Mouse (Mus musculus) NIH3T3 (cell line): ENCODE results near the gene Ankrd12.

Experiments used
- DNase-seq: peaks from one replicate; pipeline ENCODE4 v3.0.0-alpha.2; 2012; ENCODE audit warnings: low read depth

Ankrd12 gene

DNA sequence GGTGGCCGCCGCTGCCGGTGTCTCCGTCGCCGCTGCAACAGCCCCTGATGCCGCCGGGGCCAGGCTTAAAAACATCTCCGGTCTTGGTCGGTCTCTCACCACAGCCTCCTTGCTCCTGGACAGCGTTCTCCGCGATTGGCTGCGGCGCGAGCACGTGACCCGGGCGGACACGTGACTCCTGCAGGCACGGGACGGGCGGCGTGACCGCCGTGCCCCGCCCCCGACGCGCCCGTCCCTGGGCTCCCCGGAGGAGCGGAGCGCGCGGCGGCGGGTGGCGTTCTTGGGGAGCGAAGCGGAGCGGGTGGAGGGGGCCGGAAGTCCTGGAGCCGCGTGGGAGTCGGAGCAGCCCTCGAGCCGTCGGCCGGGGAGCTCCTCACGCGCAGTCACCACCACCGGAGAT lies at the start of gene Ankrd12:
Gene Ankrd12 (minus strand): TSS at position 156 of the 400 bp plus-strand sequence.
- peak; percentile 97 for DNase-seq

DNA sequence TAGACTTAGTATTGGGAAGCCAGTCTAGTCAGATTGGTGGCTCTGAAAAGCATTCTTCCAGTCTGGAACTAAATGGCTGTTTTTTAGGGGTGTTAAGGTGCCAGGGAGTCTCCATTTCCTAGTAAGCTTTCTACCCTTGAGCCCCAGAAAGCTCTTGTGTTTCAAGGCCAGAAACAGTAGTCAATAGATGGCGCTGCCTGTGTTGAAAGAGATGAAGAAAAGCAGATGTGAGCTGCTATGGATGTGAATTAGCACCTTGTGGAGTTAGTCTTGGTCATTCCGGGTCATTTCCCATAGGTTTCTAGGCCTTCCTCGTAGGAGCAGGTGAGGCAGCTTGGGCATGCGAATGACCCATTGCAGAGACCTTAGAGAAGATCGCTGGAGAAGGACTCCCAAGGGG lies 48.3 kb upstream of the Ankrd12 start:
- peak; percentile 35 for DNase-seq

DNA sequence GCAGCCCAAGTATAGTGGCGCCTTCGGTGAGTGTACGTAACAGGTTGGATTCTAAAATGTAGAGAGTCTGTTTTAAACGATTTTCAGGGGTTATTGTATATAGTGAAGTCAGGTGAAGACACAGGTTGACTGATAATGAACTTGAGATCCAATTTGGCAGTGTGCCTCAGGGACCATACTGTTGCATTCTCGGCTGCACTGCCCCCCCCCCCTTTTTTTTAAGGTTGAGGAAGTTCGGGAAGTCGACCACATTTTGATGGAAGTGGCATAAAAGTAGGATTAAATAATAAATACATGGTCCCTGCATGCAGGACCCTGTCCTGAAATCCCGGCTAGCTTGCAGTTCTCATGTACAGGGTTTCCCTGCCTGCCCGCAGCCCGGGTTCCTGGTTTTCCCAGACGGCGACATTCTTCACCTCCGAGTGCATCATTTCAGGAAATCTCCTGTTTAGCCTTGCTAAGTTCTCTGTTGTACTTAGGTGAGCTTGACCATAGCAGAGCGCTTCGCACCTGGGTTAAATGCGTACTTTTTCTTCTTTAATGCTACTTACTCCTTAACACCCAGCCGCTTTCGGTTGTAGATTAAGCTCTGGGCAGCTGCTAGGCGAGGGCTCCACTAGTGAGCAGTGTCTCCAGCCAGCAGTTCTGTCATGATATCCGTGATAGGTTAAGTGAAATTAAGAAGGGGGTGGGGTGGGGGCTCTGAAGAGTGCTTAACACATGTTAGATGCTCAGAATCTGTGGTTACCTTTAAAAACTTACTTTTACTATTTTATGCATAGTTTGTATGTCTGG lies 47.1 kb upstream of the Ankrd12 start:
- peak; percentile 41 for DNase-seq

DNA sequence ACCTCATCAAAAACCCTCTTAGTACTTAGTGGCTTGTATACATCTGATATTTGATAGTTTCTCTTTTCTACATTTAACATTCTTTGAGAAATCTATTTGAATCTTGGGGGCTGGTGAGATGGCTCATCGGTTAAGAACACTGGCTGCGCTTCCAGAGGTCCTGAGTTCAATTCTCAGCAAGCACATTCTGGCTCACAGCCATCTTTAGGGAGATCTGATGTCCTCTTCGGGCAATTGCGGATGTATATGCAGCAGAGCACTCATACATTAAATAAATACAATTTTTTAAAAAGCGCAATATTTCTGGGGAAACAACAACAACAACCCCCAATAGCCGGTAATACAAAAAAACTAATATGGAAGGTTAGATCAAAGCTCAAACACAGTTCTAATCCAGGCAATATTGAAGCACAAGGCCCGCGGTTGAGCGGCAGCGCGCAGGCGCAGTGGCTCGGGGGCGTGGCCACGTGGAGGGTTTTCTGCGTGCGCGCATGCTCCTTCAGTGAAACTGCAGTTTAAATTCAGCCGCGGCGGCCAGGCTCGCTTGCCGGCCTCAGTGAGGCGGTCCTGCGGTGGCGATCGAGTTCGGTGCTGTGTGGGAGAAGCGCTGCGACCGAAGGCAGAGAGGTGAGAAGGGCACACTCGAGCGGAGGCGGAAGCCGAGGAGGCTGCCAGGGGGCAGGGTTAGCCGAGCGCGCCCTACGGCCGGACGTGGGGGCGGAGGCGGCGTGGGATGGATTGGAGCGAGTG lies 46.4 kb upstream of the Ankrd12 start, which contains the start of gene Ddx11:
Gene Ddx11 (plus strand): TSS at position 455 of the 750 bp plus-strand sequence.
- DNase-seq: peak; percentile 97

DNA sequence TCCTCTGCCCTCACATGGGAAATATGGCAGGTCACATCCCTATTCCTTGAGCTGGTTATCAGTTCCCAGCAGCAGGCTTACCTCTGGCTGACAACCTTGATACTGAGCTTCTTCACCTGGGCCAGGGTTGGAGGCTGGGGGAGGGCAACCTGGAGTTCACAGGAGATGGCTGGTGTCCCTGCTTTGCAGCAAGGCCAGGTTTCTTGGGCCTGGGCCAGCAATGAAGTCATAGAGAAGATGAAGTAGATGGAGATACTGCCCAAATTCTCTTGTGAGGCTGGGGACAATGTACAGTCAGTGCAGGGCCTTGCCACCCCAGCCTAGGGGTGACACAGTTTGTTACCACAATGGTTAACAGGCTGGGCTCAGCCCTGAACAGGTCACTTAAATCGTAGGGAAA lies 43.8 kb upstream of the Ankrd12 start:
- DNase-seq: peak; percentile 25

DNA sequence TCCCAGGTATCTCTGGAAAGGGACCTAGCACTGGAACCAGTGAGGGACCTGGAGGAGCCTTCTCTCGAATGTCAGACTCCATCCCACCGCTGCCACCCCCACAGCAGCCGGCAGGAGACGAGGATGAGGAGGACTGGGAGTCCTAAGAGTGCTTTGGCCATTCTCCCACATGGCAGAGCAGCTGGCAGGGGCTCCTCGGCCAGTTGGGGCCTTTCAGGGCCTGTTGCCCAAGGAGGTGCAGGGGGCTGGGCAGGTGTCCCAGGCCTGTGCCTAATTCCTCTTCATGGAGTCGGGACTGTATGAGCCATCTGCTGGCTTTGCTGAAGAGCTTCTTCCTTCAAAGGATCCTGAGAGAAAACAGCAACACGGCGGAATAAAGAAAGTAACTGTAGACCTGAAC lies 42.1 kb upstream of the Ankrd12 start:
- DNase-seq: no peak

DNA sequence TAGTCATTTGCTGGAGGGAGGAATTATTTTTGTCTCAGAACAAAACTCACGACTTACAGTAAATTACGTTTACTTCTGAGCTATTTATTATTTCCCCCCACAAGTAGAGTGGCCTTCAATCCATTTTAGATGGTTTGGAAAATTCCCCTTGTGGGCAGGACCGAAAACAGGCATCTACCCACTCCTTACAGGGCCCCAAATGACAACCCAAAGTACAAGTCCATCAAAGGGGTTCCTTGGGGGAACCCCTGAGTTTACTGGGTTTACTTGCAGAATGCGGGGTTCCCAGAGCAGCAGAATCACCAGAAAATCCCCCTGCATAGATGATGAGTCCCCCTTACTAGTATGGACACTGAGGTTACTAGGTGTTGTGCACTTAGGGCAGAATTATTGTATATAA lies 35.3 kb upstream of the Ankrd12 start:
- no peak for DNase-seq

DNA sequence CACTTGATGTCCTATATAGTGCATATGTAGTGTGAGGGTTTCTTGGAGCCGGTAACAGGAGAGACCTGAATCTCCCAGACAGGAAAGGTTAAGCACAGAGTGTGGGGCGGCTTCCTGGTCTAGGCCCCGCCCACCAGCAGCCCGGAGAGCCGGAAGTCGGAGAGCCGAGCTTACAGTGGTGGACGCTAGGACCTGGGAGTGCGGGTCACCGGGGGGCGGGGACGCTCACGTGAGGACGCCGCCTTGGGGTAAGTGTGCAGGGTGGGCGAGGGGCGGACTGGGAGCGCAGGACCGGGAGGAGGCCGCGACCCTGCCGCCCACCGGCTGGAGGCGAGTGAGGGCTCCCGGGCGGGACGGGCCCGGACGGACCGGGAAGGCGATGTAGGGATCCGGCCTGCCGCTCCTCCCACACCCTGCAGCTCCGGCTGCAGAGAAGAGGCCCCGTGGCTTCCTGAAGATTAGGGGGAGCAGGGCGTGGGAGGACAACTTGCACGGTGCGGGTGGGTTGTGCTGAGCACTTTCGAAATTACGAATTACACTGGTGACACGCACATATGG lies 34.6 kb upstream of the Ankrd12 start, which contains the start of gene Washc1:
Gene Washc1 (plus strand): TSS at position 144 of the 558 bp plus-strand sequence.
- DNase-seq: peak; percentile 93

DNA sequence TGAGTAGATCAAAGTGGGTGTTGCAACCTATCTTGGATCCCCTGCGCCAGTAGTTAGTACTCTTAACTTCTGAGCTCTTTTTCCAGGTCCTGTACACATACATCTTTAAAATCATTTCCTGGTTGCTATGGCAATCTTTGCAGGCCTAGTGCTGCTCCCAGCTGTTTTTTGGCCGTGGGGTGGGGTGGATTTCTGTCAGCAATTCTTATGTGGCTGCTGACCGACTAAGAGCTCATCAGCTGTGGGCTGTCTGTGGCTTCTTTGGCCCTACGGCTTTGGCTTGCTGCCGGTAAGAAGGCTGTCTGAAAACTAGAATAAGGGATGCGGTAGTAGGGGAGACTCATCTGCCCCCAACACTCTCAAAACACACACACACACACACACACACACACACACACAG lies 33.9 kb upstream of the Ankrd12 start:
- peak; percentile 60 for DNase-seq

DNA sequence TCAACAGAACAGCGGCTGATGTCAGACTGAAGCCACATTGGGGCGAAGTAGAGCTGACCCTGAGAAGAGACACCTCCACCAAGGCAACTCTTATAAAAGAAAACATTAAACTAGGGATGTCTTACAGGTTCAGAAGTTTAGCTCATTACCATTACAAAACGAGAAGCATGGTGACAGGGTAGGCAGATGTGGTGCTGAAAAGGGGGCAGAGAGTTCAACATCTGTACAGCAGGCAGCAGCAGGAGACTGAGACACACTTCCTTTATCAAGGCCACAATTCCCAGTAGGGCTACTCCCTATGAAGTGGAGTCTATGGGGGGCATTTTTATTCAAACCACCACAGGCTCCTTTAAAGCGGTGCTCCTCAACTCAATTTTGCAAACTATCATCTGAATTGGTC lies 31.3 kb upstream of the Ankrd12 start:
- no peak for DNase-seq

DNA sequence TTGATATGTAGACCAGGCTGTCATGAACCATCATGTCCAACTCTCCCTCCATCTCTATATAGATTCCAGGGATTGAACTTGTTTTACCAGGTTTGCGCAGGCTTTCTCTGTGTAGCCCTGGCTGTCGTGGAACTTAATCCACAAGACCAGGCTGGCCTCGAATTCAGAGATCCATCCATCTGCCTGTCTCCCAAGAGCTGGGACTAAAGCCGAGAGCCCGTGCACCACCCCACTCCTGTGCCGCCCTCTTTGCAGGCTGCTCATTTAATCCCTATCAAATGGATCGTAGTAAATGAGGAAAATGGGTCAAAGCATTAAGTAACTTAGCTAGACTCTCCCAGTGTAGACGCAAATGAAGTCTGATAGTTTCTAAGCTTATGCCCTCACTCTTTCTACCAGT lies 30.6 kb upstream of the Ankrd12 start:
- DNase-seq: no peak

DNA sequence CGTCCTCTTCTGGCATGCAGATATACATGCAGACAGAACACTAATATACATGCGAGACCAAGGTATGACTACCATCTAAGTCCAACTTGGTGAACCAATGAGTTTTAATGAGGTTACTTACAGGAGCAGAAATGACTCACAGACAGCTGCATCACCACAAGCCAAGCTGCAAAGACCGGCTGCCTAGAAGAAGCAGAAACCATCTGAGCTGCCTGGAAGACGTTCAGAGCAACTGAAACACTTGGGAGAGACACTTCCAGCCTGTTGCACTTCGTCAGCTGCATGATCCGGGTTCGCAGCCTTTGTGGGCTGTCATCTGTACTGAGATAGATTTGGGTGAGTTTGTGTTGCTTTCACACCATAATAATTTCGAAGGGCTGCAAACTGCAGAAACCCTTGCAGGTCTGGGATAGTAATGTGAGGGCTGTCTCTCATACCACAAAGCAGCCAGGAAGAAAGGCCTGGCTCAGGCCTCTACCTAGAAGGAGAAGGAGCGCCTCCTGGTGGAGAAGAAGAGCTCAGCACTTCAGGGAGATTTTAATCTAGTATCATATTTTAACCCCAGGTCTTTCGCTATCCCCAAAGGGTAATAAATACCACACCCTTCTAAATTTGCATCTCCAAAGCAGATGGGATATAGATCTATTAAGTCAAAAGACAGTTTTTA lies 29.8 kb upstream of the Ankrd12 start:
- peak; percentile 88 for DNase-seq

DNA sequence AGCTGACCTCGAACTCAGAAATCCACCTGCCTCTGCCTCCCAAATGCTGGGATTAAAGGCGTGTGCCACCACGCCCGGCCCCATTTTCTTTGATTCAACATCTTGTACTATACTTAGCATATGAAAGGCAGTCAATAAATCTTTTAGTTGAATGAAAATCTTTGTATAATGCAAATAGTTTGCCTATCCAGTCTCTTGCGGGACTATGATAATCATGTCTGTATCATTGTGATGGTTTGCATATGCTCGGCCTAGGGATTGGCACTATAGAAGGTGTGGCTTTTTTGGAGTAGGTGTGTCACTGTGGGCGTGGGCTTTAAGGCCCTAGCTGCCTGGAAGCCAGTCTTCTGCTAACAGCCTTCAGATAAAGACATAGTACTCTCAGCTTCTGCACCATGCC lies 27.2 kb upstream of the Ankrd12 start:
- DNase-seq: no peak

DNA sequence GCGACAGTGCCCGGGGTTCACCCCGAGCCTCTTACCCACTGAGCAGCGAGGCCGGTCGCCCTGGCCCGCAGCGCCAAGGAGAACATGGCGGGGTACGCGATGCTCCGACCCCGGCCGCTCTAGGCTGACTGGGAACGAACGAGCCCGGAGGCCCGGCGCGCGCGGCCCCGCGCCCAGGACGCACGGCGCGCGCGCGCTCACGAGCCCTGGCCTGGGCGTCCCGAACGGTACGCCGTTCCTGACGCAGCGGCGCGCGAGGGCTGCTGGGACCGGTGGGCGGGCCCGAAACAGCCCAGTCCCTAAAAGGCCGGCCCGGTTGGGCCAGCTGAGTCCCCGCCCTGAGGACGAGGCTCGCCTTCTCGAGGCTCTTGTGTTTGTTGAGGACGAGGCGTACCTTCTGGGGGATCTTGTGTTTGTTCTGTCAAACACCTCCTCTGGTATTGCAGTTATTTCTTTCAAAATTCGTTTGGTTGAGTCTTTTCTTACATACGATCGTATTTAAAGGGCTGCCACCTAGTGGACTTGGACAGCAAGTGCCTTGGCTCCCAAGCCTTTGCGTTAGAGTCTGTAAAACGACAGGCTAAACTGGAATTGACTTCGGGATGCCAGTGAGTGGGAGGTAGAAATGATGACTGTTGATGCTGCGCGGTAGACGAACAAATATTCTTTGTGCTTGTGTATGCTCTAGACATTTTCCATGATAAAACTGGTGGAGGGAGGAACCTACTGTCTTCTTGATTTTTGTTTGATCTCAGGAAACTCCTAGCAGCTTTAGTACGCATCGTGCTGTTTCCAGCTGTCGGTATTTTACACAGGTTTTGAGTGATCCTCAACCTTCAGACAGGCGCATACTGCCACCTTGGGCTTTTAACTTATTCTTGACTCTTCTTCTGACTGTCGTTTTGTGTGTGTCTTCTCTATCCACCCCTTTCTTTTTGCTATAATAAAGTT lies 24.8 kb upstream of the Ankrd12 start, which contains the start of gene Ndufv2:
Gene Ndufv2 (minus strand): TSS at position 180 of the 951 bp plus-strand sequence.
- peak; percentile 100 for DNase-seq

DNA sequence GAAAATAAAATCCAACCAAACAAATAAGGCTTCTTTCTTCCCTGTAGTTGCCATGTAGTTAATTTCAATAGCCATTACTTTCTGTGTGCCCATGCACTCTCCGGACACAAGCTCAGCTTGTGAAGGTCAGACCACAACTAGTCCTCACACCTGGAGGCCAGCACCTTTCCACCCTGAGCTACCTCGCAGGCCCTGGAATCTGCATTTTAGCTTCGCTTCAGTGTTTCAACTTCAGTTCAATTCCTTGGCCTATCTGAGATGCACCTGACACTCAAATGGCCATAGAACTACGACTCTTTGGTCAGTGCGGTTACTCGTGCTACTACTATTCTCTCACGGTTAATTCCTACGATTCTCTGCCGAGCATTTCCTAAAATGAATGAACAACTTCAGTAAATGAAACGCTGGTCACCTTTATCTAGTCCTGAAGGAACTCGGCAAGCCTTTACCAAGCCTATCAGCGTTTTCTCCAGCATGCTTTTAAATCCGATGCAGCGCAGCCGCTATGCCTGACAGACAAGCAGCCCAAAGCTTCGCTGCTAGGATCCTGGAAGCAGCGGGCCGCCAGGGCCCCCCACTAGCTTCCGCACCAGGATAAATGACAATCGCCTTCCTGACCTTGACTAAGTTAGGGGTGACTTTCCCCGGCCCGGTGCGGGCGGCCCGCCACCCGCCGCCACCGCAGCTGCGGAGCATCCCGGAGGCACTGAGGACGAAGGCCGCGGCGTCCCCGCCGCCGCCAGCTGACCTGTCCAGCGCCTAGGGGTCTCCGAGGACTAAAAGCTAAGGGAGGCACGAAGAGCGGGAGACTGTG lies 23.9 kb upstream of the Ankrd12 start:
- DNase-seq: no peak

DNA sequence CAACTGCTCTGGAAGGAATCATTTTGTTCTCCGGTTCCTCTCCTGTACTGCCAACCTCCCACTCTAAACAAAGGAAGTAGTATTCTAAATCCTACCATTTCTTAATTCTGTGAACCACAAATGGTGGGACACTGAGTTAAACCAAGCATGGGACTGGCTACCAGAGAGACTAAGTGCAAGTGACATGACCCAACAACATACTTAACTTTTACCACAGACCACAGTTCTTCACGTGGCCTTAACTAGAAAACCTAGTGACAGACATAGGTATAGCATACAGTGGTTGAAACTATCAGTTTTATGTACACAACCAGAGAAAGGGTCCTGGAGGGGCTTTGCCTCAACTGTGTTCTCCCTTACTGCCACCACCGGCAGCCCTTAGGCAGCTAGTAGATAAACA lies 15.8 kb upstream of the Ankrd12 start:
- no peak for DNase-seq

DNA sequence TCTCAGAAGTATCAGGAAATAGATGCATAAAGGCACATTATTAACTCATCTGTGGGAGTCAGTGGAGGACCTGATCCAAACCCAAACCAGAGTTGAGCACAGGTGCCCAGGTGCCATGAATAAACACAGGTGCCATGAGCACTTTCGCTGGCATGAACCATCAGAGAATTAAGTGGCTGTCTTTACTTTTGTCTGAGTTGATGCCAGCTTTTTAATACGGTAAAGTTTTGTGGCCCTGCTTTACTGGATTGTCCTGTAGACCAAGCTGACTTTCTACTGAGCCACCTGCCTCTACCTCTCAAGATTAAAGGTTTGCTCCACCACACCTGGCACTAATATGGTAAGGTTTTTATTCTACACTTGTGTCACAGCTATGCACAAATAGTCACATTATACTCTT lies 15.2 kb upstream of the Ankrd12 start:
- no peak for DNase-seq

DNA sequence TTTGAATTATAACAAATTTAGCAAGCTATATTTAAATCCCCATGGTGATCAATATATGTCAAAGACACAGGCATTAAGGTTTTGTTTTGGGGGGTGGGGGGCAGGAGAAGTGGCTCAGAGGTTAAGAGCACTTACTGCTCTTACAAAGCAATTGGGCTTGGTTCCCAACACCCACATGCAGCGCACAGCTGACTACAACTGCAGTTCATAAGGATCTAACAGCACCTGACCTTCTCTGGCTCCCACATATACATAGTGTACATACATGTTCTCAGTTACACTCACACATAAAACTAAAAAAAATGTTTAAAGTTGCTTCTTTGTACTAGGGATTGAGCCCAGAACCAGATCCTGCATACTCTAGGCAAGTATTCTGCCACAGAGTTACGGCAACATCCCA lies 14.5 kb upstream of the Ankrd12 start:
- no peak for DNase-seq

DNA sequence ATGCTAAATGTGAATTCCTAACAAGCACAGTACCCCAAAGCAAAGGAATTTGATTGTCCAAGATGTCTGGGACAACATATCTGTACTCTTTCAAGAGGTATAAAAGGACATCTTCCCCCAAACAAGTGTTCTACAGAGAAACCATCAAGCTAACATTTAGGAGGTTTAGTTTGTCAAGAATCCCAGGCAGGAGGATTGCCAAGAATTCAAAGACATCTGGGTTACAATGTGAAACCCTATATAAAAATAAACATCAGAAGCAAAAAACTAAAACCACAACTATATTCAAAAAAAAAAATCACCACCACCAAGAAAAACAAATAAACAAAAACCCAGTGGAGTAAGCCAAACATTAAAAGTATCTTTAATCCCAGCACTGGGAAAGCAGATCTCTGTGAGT lies 13.4 kb upstream of the Ankrd12 start:
- DNase-seq: peak; percentile 64

DNA sequence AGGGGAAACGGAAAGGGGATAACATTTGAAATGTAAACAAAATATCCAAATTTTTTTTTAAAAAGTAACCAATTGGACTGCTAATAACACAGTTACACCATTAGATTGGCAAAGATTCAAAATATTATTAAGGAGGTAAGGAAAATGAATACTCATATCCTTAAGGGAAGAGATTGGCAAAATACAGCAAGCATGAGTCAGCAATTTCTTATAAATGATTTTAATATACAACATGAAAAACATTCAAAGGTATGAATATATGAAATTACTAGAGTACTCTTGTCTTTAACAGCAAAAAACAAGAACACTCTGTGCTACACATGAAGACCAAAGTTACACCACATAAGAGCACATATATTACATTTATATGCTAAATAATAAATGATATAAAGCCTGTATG lies 8.1 kb upstream of the Ankrd12 start:
- no peak for DNase-seq
